Mouse (Mus musculus): ENCODE data around the gene Chst1.

- TF ChIP-seq MAX (IDR thresholded peaks at IDR 0.05; ENCODE audit: low read depth) = no peak
- TF ChIP-seq POLR2A (IDR thresholded peaks at IDR 0.05; ENCODE audit: insufficient read length, low read depth) = no peak
- no peak for TF ChIP-seq MYOD1 (IDR thresholded peaks at IDR 0.05; ENCODE audit: control insufficient read depth in 1 of 3, insufficient read length in 2 of 3, low read depth in 2 of 3)
- no peak for TF ChIP-seq POLR2AphosphoS2 (IDR thresholded peaks at IDR 0.05; ENCODE audit: insufficient read length, low read depth)
- no peak for TF ChIP-seq CEBPB (IDR thresholded peaks at IDR 0.05; ENCODE audit: insufficient read depth, poor library complexity, severe bottlenecking)
- no peak for TF ChIP-seq MYOG (IDR thresholded peaks at IDR 0.05; ENCODE audit: control insufficient read depth in 1 of 3, insufficient read depth in 1 of 3, insufficient read length in 2 of 3, low read depth in 2 of 3)
- TF ChIP-seq E2F4 (IDR thresholded peaks at IDR 0.05; ENCODE audit: insufficient read depth) = no peak
- no peak for TF ChIP-seq USF1 (IDR thresholded peaks at IDR 0.05; ENCODE audit: low read depth)
Observed at GRCm38 (mm10) chr2:92598941-92599486, 493 bp upstream of the Chst1 start.
